Mouse (Mus musculus) lung, postnatal 0 days (tissue): ENCODE measurements around the gene Adam15.

Experiments used
- CTCF ChIP-seq: IDR thresholded peaks from 2 replicates; pipeline ENCODE4 v1.5.1; 2016; ENCODE audit warnings: antibody characterized with exemption, mild to moderate bottlenecking
- EP300 ChIP-seq: IDR thresholded peaks from 2 replicates; pipeline ENCODE4 v1.6.1; 2016; ENCODE audit warnings: antibody characterized with exemption, mild to moderate bottlenecking, control low read depth

DNA sequence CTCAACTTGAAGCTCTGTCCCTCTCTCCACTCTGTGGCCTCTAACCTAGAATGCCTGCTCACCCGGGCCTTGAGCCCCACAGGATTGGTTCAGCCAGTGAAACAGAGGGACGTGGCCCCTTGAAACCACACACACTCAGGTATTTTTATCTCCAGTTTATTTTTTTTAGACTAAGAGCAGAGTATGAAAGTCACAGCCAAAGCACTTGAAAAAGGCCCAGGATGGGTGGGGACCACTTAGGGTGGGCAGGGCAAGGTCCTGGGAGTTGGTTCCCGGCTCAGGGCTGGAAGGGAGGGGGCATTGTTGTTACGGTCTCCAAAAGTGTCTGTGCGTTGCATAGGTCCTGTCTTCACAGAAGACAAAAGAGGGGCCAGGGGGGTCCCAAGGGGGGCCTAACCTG lies 35.5 kb downstream of the Adam15 start:
- TF ChIP-seq CTCF, result no peak
- no peak; the same call in 1 of the 2 replicates for TF ChIP-seq EP300
